Mouse (Mus musculus): ENCODE results near the gene Emilin2.
A peak's percentile ranks its signal among the peaks of the same experiment; 100 is the strongest.

The Emilin2 gene

GRCm38 (mm10) chr17:71227128-71227895, 84.5 kb downstream of the Emilin2 start:
- no peak for DNase-seq

DNA sequence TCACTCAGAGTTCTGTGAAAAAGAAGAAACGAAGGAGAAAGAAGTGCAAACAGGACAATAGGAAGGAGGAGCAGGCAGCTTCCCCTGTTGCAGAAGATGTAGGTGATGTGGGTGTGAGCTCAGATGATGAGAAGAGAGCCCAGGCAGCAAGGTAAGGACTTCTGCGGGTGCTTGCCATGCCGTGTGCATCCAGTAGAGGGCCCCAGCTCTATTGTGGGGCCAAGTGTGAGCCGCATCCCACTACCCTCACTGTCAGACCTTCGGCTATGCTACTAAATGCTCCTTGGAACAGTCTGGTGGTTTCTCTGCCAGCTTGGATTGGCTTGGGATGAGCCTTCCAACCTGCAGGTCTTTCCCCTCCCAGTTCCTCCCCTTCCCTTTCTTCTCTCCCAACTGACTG, 86.7 kb downstream of the Emilin2 start:
- DNase-seq: peak; percentile 76

DNA sequence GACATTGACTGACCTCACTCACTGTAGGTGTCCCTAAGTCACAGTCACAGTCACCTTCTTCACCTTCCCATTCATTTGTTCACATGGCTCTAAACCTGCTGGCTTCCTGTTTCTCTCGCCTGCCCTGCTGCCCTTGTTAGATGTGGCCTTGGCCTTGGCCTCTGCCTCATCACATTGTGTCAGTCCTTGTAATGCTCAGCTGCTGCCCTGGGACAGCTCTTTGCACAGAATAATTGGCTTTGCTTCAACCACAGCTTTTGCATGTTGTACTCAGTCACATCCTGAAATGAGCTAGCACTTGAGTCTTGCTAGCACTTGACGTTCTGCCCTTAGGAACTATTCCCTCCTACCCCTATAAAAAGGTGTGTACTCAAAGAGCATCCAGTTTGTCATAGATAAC, 87.3 kb downstream of the Emilin2 start:
- no peak for DNase-seq

DNA sequence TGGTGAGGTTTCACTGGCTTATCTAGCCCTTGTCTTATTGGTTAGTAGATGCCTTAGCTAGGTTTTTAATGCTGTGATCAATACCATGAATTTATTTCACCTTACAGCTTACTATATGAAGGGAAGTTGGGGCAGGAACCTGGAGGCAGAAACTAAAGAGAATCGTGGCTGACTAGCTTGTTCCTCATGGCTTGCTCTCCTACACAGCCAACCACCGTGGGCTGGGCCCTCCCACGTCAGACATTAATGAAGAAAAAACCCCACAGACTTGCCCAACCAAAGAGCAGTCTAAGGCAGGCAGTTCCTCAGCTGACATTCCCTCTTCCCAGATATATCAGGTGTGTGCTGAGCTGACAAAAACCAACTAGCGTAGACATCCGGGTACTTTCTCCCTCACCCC, 88.1 kb downstream of the Emilin2 start:
- DNase-seq: no peak

DNA sequence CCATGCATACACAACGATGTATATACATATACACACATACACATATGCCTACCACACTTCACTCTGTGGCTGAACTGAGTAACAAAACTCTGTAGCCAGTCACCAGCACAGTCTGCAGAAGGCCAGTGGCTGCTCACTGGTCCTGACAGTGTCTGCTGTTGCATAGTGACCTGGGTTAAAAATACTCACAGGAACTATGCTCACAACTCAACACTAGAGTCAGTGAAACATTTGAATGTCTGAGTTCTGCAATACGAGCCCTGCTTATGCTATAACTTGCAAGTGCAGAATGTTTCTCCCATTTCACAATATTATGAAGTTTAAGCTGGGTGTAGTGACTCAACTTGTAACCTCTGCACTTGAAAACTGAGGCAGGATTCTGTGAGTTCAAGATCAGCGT, 90.4 kb downstream of the Emilin2 start:
- no peak for DNase-seq

DNA sequence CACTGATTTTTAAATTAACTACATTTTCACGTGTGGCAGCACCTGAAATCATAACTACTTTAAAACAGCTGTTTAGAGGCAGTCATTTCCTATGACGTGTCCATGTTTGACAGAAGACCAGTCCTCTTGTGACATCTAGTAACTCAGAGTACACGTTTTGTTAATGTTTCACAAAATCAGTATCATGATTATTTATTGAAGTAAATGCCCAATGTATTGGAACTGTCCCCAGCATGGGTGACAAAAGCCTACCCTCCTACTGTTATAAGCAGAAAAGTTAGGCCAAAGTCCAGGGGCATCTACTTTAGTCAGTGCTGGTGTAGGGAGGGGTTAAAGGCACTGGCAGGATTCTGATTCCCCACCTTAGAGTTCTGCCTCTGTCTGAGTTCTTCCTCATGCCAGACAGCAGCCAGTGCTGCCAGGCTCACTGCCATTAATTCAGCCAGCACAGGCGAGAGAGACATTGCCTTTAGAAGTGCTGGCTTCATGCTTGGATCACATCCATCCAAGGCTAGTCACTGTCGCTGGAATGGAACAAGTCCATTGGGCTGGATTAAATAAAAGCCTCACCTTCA, 94.6 kb downstream of the Emilin2 start:
- no peak for DNase-seq

GRCm38 (mm10) chr17:71216263-71216662, 95.5 kb downstream of the Emilin2 start:
- DNase-seq: no peak

- DNase-seq: no peak
Measured at GRCm38 (mm10) chr17:71215241-71215839, 96.4 kb downstream of the Emilin2 start.

DNA sequence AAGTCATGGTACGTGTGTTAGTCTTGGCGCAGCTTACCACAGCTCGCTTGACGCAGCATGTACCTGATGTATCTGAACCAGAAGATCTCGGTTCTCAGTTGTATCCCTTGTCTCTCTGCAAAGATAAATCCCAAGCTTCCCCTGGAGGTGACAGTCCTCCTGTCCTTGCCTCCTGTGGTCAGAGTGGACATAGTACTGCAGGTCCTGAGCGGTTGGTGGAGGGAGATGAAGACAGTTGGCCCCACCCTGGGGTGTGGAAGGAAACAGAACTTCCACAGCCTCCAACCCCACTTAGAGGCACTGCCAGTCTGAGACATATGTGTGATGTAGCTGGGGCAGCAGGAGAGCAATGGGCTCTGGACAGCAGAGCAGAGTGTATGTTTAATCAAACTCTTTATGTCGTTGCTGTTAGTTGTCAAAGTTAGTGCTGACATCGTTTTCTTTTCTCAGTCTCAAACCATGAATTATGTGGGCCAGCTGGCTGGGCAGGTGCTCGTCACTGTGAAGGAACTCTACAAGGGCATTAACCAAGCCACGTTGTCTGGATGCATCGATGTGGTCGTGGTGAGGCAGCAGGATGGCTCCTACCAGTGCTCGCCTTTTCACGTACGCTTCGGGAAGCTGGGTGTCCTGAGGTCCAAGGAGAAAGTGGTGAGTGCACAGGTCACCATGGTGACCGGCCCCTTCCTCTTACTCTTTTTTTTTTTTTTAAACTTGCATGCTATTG, 97.1 kb downstream of the Emilin2 start:
- DNase-seq: no peak

- no peak for DNase-seq
Measured at GRCm38 (mm10) chr17:71213666-71214065, 98.1 kb downstream of the Emilin2 start.

DNA sequence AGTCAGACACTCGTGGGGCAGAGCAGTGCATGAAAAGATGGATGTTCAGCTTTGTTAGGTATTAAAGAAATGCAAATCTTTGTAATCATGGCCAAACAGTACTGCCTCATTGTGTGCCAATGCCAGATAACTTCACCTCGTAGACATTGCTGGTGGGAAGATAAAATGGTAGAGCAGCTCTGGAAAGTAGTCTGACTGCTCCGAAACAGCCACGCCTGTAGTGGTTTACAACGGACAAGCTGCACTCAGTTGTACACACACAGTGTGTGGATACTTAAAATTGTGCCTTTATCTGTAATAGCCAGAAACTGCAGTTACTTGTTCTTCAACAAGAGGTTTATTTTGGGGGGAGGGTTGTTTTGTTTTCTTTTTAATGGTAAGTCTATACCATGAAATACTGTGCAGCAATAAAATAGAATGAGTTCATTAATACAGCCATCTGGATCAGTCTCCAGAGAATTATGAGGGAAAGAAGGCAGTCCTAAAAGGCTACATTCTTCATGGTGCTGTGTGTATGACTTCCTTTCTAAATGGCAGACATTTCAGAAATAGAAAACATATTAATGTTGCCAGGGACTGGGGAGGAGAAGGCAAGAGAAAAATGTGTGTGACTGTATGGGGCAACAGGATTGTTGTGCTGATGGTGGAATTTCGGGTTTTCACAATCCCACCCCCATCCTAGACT, 99.7 kb downstream of the Emilin2 start:
- no peak for DNase-seq

DNA sequence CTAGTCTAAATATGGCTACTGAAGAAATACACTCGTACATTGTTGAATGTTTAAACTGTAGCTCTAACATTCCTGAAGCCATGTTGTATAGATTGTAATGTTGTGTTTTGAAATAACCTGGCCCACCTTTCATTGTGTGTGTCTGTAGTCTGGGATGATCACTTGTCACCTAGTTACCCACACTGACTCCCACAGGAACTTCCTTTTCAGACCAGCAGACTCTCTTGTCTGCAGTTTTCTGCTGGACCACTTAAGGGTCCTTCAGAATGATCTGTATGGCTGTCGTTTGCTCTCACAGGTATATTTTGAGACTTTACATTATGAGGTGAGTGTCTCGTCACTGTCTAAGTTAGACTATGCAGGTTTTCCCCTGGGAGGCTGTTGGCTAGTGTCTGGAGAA, 101.8 kb downstream of the Emilin2 start:
- DNase-seq: no peak

DNA sequence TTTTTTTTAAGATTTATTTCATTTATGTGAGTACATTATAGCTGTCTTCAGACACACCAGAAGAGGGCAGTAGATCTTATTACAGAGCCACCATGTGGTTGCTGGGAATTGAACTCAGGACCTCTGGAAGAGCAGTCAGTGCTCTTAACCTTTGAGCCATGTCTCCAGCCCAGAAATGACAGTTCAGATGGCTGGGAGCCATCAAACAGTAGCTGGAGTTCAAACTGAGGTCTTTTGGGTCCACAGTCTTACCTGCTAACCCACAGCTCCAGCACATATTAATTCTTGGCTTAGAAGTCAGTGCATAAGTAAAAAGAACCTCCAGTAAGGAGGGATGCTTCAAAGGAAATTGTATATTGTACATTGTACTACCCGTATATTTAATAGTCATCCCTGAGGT, 102.9 kb downstream of the Emilin2 start:
- DNase-seq: no peak

DNA sequence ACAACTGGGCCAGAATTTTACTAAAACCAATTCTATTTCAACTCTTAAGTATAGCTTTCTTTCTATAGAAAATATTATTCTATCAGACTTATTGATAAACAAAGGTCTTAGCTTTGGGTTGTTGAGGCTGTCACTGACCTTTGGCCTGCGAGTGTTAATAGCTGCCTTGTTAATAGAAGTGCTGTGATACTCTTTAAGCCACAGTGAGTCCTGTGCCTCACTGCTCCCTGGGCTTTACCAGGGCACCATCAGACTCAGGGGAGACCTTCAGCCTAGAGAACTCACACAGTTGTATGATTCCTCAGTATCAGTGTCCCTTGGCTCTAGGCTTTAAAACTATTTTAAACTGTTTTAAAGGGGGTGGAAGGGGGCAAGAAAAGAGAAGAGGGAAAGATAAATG, 103.4 kb downstream of the Emilin2 start:
- no peak for DNase-seq

DNA sequence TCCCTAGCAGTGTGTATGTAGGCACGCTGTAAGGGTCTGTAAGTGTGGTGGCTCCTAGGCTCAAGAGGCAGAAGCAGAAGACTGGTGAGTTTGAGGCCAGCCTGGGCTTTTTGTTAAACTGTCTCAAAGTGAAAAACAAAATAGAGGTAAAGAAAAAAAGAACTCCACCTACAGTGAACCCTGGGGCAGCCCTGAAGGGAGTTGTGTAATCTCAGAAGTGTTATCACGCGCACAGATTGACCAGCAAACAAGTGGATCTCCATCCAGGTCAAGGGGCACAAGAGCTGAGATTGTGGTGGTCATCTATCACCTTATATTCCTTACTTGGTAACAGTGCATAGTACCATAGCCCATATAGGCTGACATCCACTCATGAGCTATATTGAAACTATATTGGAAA, 104.5 kb downstream of the Emilin2 start:
- no peak for DNase-seq

DNA sequence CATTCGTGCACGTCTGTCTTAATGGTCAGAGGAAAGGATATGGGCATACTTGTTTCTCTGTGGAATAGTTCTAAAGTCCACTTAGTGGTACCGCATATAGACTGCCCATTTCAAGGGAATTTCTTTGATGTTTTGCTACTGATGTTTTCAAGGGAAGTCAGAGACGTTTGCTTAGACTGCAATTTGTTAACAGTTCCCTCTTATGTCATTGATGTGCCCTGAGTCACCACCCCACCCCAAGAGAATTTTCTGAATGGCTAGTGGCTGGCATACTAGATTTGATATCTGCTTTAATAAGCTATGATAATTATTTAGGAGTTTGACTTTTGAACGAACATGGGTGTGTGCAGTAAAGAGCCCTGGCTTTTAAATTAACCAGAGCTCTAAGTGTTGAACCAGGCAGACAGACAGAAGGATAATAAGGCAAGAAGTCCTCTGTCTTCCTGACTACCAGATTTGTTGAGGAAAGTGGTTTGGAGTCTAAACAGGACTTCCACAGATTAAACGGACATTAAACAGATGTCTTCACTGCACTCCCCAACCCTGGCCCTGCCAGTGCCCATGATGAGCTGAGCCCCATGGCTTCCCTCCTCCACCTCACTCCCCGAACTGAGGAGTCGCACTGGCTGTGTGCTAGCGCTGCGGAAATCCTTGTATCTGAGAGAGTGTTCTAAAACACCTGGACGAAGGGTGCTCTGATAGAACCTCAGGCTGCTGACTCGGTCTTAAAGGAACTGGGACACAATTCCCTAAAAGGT, 105.5 kb downstream of the Emilin2 start:
- DNase-seq: no peak

- DNase-seq: peak; percentile 35
Measured at GRCm38 (mm10) chr17:71204809-71205091, 107.0 kb downstream of the Emilin2 start.

DNA sequence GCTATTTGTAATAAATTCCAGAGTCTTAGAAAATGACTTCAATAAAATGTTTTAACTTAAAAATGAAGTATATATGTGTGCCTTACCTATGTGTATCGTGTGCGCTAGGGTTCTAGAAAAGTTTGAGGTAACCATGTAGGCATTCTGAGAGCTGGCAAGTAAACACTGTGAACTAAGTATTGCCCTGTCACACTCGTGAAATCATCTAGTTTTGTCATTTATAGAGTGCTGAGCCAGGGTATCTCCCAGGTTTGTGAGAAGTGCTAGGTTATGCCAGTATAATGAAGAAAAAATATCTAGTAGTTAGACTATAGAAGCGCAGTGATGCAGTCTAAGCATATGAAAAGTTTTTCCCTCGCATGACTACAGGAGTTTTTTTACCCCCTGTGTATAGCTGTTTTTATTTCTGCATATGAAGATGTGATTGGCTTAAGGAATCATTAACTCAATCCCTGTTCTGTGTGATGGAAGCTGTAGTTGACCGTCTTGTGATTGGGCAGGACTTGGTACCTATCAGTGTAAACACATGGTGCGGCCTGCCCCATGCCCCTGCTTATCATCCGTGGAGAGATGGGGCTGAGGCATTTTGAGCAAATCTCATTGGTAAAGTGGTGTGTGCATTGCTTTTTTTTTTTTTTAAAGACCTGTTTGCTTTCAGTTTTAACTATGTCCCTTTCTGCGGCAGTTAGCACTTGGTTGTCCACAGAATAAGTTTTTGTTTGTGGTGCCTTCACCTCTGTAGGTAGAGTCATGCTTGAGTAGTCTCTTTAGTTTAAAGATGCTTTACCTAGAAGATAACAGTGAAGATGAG, 107.6 kb downstream of the Emilin2 start:
- DNase-seq: no peak

All from thymus, postnatal 4 days (tissue).